In genomic region chr8:83668010-83668916, GRCm38 (mm10) we compare ENCODE assay signal across 7 mouse cellular contexts. TPM values are rescaled to one million over a fixed set of nuclear protein-coding genes. Genes with fewer than 3 reads are reported as not detected.
A peak's percentile ranks its signal among the peaks of the same experiment; 100 is the strongest.
DNase-seq lines count a peak whose midpoint lies in the region; ATAC-seq and TF ChIP-seq lines count a peak whose summit lies in the region.

No protein-coding gene starts in this region.

- H3K4me2 ChIP-seq in heart, embryonic 15.5 days, result peak overlapping the region; percentile 68

- DNase-seq in embryo, embryonic 11.5 days (ENCODE audit: low read depth, low spot score), result peak; percentile 77
- DNase-seq in layer of hippocampus, postnatal 14 days (ENCODE audit: low spot score in 2 of 2), result peak; percentile 72 to 83
- peak; percentile 41 to 57 for DNase-seq in spleen, adult 18-20 months

- ATAC-seq in activated CD4-positive, CD25-positive, alpha-beta regulatory T cell, adult 4 months, result peak; percentile 15
- peak; percentile 23; the same call in 1 of the 2 replicates for ATAC-seq in heart, embryonic 15.5 days (replicated peaks; ENCODE audit: insufficient number of reproducible peaks, insufficient read depth, low FRiP score, low read depth)
- peak; percentile 19 for ATAC-seq in megakaryocyte-erythroid progenitor cell, adult 5-6 weeks (replicated peaks; ENCODE audit: low FRiP score, low TSS enrichment, poor library complexity, severe bottlenecking)

- peak overlapping the region; percentile 48 for H3K4me3 ChIP-seq in ES-Bruce4 (ENCODE audit: low read depth, low read length)
- peak overlapping the region; percentile 46 for H3K4me3 ChIP-seq in heart, embryonic 15.5 days

- WGBS in heart, embryonic 15.5 days, result 28% methylated on average over 80 of the region's 80 CpGs

- H3K27me3 ChIP-seq in ES-Bruce4 (ENCODE audit: control insufficient read depth, insufficient read depth, low read length, poor library complexity, severe bottlenecking), result no peaks in the 10 kb centered on the region
- H3K27me3 ChIP-seq in heart, embryonic 15.5 days, result peaks cover 8% of the 10 kb centered on the region

- no peak for TF ChIP-seq POLR2A in ES-Bruce4 (IDR thresholded peaks at IDR 0.05; ENCODE audit: insufficient read depth, low read length)

- peak; percentile 97 for TF ChIP-seq CTCF in ES-Bruce4 (IDR thresholded peaks at IDR 0.05; ENCODE audit: low read depth, low read length)

- peak overlapping the region; percentile 22 for H3K9ac ChIP-seq in ES-Bruce4 (ENCODE audit: low read depth, poor library complexity, severe bottlenecking)
- peak overlapping the region; percentile 44 for H3K9ac ChIP-seq in heart, embryonic 15.5 days

- 0 out of 2 replicates have a peak, but pooled peaks cover 3% of the 10 kb centered on the region for H3K36me3 ChIP-seq in ES-Bruce4 (ENCODE audit: control insufficient read depth, insufficient read depth, low read length, poor library complexity, severe bottlenecking)
- H3K36me3 ChIP-seq in heart, embryonic 15.5 days, result peaks cover 29% of the 10 kb centered on the region

- no peaks in the 10 kb centered on the region for H3K4me1 ChIP-seq in ES-Bruce4 (ENCODE audit: control insufficient read depth, insufficient read depth, low read length)
- H3K4me1 ChIP-seq in heart, embryonic 15.5 days (replicated peaks), result peaks cover 35% of the 10 kb centered on the region

- no peak for TF ChIP-seq EP300 in ES-Bruce4 (IDR thresholded peaks at IDR 0.05; ENCODE audit: insufficient read depth, low read depth, low read length)

- H3K27ac ChIP-seq in ES-Bruce4 (ENCODE audit: insufficient read depth, low read length), result no peak overlapping the region
- no peak overlapping the region for H3K27ac ChIP-seq in heart, embryonic 15.5 days

- H3K9me3 ChIP-seq in ES-Bruce4 (replicated peaks; ENCODE audit: control insufficient read depth, insufficient read depth, low read length, poor library complexity, severe bottlenecking), result no peaks in the 10 kb centered on the region
- H3K9me3 ChIP-seq in heart, embryonic 15.5 days (replicated peaks), result no peaks in the 10 kb centered on the region

RNA-seq across cellular contexts. Expression of gene Ptger1, which starts 1.8 kb away (rescaled TPM):
- polyA plus RNA-seq in ES-Bruce4 (2011; ENCODE audit: insufficient read depth, insufficient read length, low read depth, missing spikeins), result 0.58 TPM in 1 of 2 replicates, not detected in the other
- 1 to 10 TPM in 1 of 2 experiments, under 1 TPM in 1; 0.93 to 1.1 TPM for polyA plus RNA-seq in activated CD4-positive, CD25-positive, alpha-beta regulatory T cell, adult 4 months (2017; shearing (Covaris generic))
- 0.45 and 0.84 TPM in 2 replicates for polyA plus RNA-seq in heart, embryonic 15.5 days (2015; fragmentation: Nextera tagmentation; extraction: Ambion mirVana)
- total RNA-seq in layer of hippocampus, postnatal 14 days (2021), result 1 to 10 TPM; 1.3 to 1.9 TPM
- not detected in 2 replicates for total RNA-seq in megakaryocyte-erythroid progenitor cell, adult 5-6 weeks (2014; fragmentation: Nextera tagmentation)
- total RNA-seq in megakaryocyte-erythroid progenitor cell, adult 5-6 weeks (2017), result 0.65 and 1.1 TPM in 2 replicates

RNA-seq across cellular contexts. Expression of gene Gipc1, which starts 15.8 kb away (rescaled TPM):
- 42.5 and 43.7 TPM in 2 replicates for polyA plus RNA-seq in ES-Bruce4 (2011; ENCODE audit: insufficient read depth, insufficient read length, low read depth, missing spikeins)
- 10 to 100 TPM; 21.5 to 26.8 TPM for polyA plus RNA-seq in activated CD4-positive, CD25-positive, alpha-beta regulatory T cell, adult 4 months (2017; shearing (Covaris generic))
- polyA plus RNA-seq in heart, embryonic 15.5 days (2015; fragmentation: Nextera tagmentation; extraction: Ambion mirVana), result 127 and 141 TPM in 2 replicates
- total RNA-seq in layer of hippocampus, postnatal 14 days (2021), result 10 to 100 TPM; 77.9 to 78.5 TPM
- 15.6 and 31.4 TPM in 2 replicates for total RNA-seq in megakaryocyte-erythroid progenitor cell, adult 5-6 weeks (2014; fragmentation: Nextera tagmentation)
- total RNA-seq in megakaryocyte-erythroid progenitor cell, adult 5-6 weeks (2017), result 6.5 and 6.9 TPM in 2 replicates

RNA-seq across cellular contexts. Expression of gene Pkn1, which starts 30.7 kb away (rescaled TPM):
- 19.9 and 20.2 TPM in 2 replicates for polyA plus RNA-seq in ES-Bruce4 (2011; ENCODE audit: insufficient read depth, insufficient read length, low read depth, missing spikeins)
- polyA plus RNA-seq in activated CD4-positive, CD25-positive, alpha-beta regulatory T cell, adult 4 months (2017; shearing (Covaris generic)), result 10 to 100 TPM; 13.7 to 26.9 TPM
- polyA plus RNA-seq in heart, embryonic 15.5 days (2015; fragmentation: Nextera tagmentation; extraction: Ambion mirVana), result 15.4 and 22.1 TPM in 2 replicates
- 10 to 100 TPM; 53.6 TPM for total RNA-seq in layer of hippocampus, postnatal 14 days (2021)
- 36.3 and 83.2 TPM in 2 replicates for total RNA-seq in megakaryocyte-erythroid progenitor cell, adult 5-6 weeks (2014; fragmentation: Nextera tagmentation)
- total RNA-seq in megakaryocyte-erythroid progenitor cell, adult 5-6 weeks (2017), result 21.9 and 33.0 TPM in 2 replicates

RNA-seq across cellular contexts. Expression of gene Ddx39, which starts 46.7 kb away (rescaled TPM):
- 117 and 121 TPM in 2 replicates for polyA plus RNA-seq in ES-Bruce4 (2011; ENCODE audit: insufficient read depth, insufficient read length, low read depth, missing spikeins)
- 100 to 1,000 TPM; 164 to 195 TPM for polyA plus RNA-seq in activated CD4-positive, CD25-positive, alpha-beta regulatory T cell, adult 4 months (2017; shearing (Covaris generic))
- 107 and 135 TPM in 2 replicates for polyA plus RNA-seq in heart, embryonic 15.5 days (2015; fragmentation: Nextera tagmentation; extraction: Ambion mirVana)
- 10 to 100 TPM; 17.9 to 19.2 TPM for total RNA-seq in layer of hippocampus, postnatal 14 days (2021)
- 205 and 224 TPM in 2 replicates for total RNA-seq in megakaryocyte-erythroid progenitor cell, adult 5-6 weeks (2014; fragmentation: Nextera tagmentation)
- total RNA-seq in megakaryocyte-erythroid progenitor cell, adult 5-6 weeks (2017), result 154 and 213 TPM in 2 replicates
